Mouse (Mus musculus) megakaryocyte progenitor cell, adult 5-6 weeks (primary cell): ENCODE measurements around the gene Slc35b4. TPM values are rescaled to one million over a fixed set of nuclear protein-coding genes. Genes with fewer than 3 reads are reported as not detected.

Source experiments
- ATAC-seq: replicated peaks from 2 replicates; pipeline ENCODE4 v1.8.0; 2016; ENCODE audit warnings: mild to moderate bottlenecking, moderate TSS enrichment, inconsistent platforms; ENCODE audit not compliant: poor library complexity
- total RNA-seq, 2 experiments: library from RNA; stranded (forward) in 1 of 2; stranded (reverse) in 1 of 2; fragments of 157-497, 149-512 nt in 1 of 2; fragments of 200-1000 nt in 1 of 2; gene quantifications; 2 replicates each; pipeline versions ENCODE4 v1.2.3 to v1.2.4; 2015 to 2017

The Slc35b4 gene
- total RNA-seq, 2 experiments from 2014 or later, result 19.8 to 30.7 TPM

DNA sequence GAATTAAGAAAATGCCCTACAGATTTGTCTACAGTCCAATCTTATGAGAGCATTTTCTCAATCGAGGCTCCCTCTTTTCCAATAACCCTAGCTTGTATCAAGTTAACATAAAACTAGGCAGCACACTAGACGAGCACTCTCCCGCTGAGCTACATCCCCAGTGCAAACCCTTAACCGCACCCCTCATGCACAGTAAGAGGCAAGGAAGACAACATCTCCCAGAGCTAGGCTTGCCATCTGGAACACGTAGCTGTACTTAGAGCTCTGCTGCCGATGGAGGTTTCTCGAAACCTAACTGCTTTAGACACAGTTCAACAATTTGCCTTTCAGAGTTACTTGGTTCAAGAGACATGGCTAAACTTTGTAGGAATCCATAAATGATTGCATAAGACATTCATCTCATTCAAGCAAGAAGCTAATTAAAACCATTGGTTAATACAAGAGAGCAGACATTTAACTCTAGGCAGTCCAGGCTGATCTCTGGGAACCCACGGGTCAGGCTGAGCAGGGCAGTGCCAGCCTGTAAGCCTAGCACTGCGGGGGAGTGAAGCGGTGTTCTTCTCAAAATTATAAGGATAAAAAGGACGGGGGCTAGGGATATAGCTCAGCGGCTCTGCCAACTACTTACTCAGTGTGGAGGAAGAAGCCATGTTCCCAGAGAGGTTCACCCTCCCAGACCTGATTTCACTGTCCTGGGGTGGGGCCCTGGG lies 5.0 kb downstream of the Slc35b4 start:
- ATAC-seq, result no peak

DNA sequence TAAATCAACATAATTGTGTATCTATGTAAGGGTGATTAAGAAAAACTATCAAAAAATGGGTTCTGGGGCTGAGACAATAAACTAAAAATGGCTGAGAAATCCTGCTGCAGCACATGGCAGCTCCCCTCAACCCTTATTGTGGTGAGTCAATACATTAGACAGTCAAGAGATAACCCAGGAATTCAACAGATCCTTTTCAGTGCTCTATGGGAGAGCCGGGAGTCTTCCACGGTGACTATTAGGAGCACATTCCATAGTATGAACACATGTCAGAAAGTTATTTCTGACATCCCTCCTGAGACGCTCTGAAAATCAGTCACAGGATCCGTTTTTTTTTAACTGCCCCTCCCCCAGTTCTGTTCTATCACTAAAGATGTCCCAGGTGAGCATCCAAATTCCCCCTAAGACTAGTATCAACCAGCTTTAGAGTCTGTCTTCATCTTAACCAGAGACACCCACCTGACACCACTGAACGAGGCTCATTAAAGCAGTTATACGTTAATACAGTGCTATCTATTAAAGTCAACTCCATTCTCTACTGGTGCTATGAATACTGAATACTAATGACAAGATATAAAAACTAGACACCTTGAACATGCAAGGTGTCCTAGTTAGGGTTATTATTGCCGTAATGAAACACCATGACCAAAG lies 5.9 kb downstream of the Slc35b4 start:
- ATAC-seq, result no peak

GRCm38 (mm10) chr6:34168834-34169233 lies 8.1 kb downstream of the Slc35b4 start:
- 0 out of 2 replicates have a peak, but pooled peaks have one; percentile 17 for ATAC-seq

DNA sequence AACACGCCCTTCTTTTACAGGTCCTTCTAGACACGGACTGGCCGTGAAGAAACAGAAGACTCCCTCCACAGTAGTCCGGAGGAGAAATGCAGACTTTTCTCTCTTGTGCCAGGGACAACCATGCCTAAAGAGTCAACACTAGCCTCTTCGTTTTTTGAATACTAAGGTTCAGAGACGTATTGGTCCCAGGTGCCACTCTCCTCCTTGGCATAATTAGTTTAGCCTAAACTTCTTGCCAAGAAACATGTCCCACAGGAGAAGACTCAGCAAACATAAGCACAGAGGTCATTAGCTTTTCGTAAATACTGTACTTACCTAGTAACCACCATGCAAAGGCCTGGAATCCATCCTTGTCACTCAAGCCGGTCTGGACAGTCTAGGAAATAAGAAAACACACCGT lies 13.9 kb downstream of the Slc35b4 start:
- ATAC-seq, result no peak

- no peak for ATAC-seq
Observed at GRCm38 (mm10) chr6:34162607-34163006, 14.3 kb downstream of the Slc35b4 start.

- no peak for ATAC-seq
Observed at GRCm38 (mm10) chr6:34161511-34161910, 15.4 kb downstream of the Slc35b4 start.

GRCm38 (mm10) chr6:34160816-34161310 lies 16.0 kb downstream of the Slc35b4 start:
- no peak for ATAC-seq

GRCm38 (mm10) chr6:34159998-34160815 lies 16.7 kb downstream of the Slc35b4 start:
- ATAC-seq, result no peak

- ATAC-seq, result peak; percentile 68
Observed at GRCm38 (mm10) chr6:34156841-34157748, 19.8 kb downstream of the Slc35b4 start.

- peak; percentile 68 for ATAC-seq
Observed at GRCm38 (mm10) chr6:34156057-34156456, 20.9 kb downstream of the Slc35b4 start.

GRCm38 (mm10) chr6:34155137-34155804 lies 21.6 kb downstream of the Slc35b4 start:
- ATAC-seq, result peak; percentile 27

GRCm38 (mm10) chr6:34154202-34154601 lies 22.7 kb downstream of the Slc35b4 start:
- ATAC-seq, result no peak

- ATAC-seq, result no peak
Observed at GRCm38 (mm10) chr6:34153069-34154052, 23.6 kb downstream of the Slc35b4 start.

GRCm38 (mm10) chr6:34149821-34150220 lies 27.1 kb downstream of the Slc35b4 start:
- ATAC-seq, result no peak

GRCm38 (mm10) chr6:34149066-34149465 lies 27.8 kb downstream of the Slc35b4 start:
- no peak for ATAC-seq

DNA sequence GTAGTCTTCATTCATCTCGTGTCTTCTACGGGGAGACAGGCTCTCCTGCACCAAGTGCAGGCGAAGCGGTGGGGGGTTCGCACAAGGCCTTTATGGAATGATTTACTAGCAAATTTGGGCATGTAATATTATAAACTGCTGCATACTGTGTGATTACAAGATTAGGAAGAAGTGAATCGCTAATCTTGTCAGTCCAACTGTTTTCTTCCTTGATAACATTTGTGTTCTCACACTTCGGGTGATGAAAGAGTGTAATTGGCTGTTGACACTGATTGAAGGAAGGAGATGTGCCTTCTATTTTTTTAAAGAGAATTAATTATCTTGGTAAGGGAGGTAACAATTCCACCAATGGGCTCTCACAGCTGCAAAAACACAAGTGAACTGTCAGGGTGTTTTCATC lies 28.3 kb downstream of the Slc35b4 start:
- ATAC-seq, result no peak

GRCm38 (mm10) chr6:34148021-34148420 lies 28.9 kb downstream of the Slc35b4 start:
- no peak for ATAC-seq

DNA sequence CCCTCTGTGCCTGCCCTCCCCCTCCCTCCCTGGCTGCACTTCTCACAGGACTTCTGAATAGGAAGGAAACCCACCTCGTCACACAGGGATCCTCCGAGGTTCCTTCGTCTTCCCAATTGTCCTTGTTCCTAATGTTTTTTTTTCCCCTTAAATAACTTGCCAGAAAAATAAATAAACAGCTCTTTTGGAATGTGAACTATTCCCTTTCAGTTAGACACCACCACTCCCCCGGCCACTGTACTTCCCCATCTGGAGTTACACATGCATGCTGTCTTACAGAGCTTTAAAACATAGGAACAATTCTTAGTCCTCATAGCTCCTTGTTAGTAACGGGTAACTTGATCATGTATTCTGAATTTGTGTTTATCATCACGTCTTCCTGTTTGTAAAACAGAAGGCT lies 30.9 kb downstream of the Slc35b4 start:
- no peak for ATAC-seq

DNA sequence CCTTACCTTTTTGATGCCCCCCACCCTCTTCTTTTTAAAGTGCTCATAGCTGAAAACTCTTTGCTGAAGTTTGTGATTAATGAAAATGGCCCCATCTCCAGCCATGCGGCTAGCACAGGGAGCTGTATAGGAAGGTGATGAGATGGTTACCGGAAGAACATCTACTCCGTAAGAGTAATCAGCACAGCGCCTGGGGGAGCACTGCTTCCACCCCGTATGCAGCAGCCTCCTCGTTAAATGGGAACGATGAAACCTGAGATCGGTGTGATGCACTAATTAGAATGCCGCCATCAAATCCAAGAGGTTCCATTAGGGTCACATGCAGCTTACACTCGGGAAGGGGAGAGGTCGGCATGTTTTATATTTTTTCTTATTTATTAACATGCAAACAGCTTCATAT lies 34.0 kb downstream of the Slc35b4 start:
- no peak for ATAC-seq
